Mouse (Mus musculus): ENCODE measurements at regions not wholly inside any gene's neighbourhood (a gene's known extent, or its start where the extent isn't known, plus 50 kb on each side); places are given as distances from the start of the nearest gene placed in this dataset.

DNA sequence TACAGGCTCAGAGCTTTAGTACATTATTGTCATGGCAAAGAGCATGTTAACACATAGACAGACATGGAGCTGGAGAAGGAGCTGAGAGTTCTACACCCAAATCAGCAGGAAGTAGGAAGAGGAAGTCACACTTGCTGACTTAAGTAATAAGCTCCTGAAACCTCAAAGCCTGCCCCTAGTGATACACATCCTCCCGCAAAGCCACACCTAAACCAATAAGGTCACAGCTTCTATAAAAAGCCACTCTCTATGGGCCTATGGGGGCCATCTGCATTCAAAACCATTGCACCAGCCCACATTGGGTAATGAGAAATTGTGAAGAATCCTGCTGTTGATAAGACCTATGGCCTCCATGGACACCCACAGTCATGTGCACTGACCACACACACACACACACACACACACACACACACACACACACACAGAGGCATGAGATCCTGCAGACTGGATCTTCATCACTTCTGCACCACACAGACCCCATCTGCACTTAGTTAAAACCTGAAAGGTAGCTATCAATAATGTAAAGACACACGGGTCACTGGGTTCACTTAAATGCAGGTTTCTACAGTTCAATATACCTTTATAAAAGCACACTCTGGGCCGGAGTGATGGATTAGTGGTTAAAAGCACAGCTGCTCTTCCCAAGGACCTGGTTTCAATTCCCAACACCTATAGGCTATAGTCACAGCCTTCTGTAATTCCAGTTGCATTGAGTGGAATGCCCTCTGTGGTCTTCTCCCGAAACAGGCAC lies 230.0 kb upstream of the Lrig3 start:
- Histone ChIP-seq H3K27me3 (ENCODE audit: control insufficient read depth, insufficient read depth, low read length) (no peaks in the 10 kb centered on the region), H3K36me3 (ENCODE audit: control insufficient read depth, insufficient read depth, low read length) (no peaks in the 10 kb centered on the region), H3K4me3 (ENCODE audit: low read depth, low read length) (no peak overlapping the region), H3K9ac (ENCODE audit: low read length) (no peak overlapping the region), H3K4me1 (replicated peaks; ENCODE audit: control insufficient read depth, insufficient read depth, low read length) (no peaks in the 10 kb centered on the region), H3K9me3 (ENCODE audit: control insufficient read depth, low read length) (no peaks in the 10 kb centered on the region), H3K27ac (ENCODE audit: low read depth, low read length) (no peak overlapping the region), H3K4me2 (ENCODE audit: low read depth, low read length, severe bottlenecking) (no peak overlapping the region)
- no peak for ATAC-seq (replicated peaks; ENCODE audit: low FRiP score)
- DNase-seq (ENCODE audit: low spot score): no peak
- 87% methylated on average over 4 of the region's 4 CpGs for WGBS

- no peaks in the 10 kb centered on the region for H3K27me3 ChIP-seq (ENCODE audit: control insufficient read depth, insufficient read depth, low read length)
- no peak overlapping the region for H3K9ac ChIP-seq (ENCODE audit: low read length)
- no peak overlapping the region for H3K4me2 ChIP-seq (ENCODE audit: low read depth, low read length, severe bottlenecking)
- H3K27ac ChIP-seq (ENCODE audit: low read depth, low read length): no peak overlapping the region
- WGBS: 79% methylated on average over 6 of the region's 6 CpGs
- no peak for ATAC-seq (replicated peaks; ENCODE audit: low FRiP score)
- H3K9me3 ChIP-seq (ENCODE audit: control insufficient read depth, low read length): no peaks in the 10 kb centered on the region
- H3K36me3 ChIP-seq (ENCODE audit: control insufficient read depth, insufficient read depth, low read length): no peaks in the 10 kb centered on the region
- H3K4me3 ChIP-seq (ENCODE audit: low read depth, low read length): no peak overlapping the region
- no peaks in the 10 kb centered on the region for H3K4me1 ChIP-seq (replicated peaks; ENCODE audit: control insufficient read depth, insufficient read depth, low read length)
- DNase-seq (ENCODE audit: low spot score): no peak
These were observed 222.8 kb upstream of the Lrig3 start for GRCm38 (mm10) chr10:125743181-125743580.

DNA sequence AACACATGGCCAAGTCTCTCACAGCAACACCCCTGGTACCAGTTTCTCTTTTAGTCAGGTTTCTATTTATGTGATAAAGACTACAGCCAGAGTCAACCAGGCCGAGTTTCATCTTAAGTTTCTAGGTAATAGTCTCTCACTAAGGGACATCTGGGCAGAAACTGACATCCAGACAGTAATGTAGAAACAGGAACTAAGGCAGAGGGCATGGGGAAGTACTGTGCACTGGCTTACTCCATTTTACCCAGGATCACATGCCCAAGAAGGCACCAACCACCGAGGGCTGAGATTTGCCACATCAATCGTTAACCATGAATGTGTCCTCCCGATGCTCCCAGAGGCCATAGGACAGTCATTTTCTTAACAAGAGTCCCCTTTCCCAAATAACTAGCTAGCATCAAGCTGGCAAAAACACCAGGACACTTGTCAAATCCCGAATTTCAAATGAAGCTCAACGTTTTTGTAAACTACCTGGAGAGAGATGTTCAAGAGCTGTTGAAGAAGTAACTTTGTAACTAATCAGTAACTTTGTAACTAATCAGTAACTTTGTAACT lies 216.9 kb upstream of the Lrig3 start:
- no peaks in the 10 kb centered on the region for H3K4me1 ChIP-seq (replicated peaks; ENCODE audit: control insufficient read depth, insufficient read depth, low read length)
- WGBS: 79% methylated on average over 6 of the region's 6 CpGs
- H3K36me3 ChIP-seq (ENCODE audit: control insufficient read depth, insufficient read depth, low read length): no peaks in the 10 kb centered on the region
- no peak for DNase-seq (ENCODE audit: low spot score)
- no peaks in the 10 kb centered on the region for H3K9me3 ChIP-seq (ENCODE audit: control insufficient read depth, low read length)
- H3K9ac ChIP-seq (ENCODE audit: low read length): no peak overlapping the region
- no peak overlapping the region for H3K4me3 ChIP-seq (ENCODE audit: low read depth, low read length)
- no peaks in the 10 kb centered on the region for H3K27me3 ChIP-seq (ENCODE audit: control insufficient read depth, insufficient read depth, low read length)
- no peak for ATAC-seq (replicated peaks; ENCODE audit: low FRiP score)
- no peak overlapping the region for H3K4me2 ChIP-seq (ENCODE audit: low read depth, low read length, severe bottlenecking)
- no peak overlapping the region for H3K27ac ChIP-seq (ENCODE audit: low read depth, low read length)

- WGBS: 76% methylated on average over 10 of the region's 10 CpGs
- no peaks in the 10 kb centered on the region for H3K36me3 ChIP-seq (ENCODE audit: control insufficient read depth, insufficient read depth, low read length)
- H3K9ac ChIP-seq (ENCODE audit: low read length): no peak overlapping the region
- no peak overlapping the region for H3K4me2 ChIP-seq (ENCODE audit: low read depth, low read length, severe bottlenecking)
- H3K27me3 ChIP-seq (ENCODE audit: control insufficient read depth, insufficient read depth, low read length): no peaks in the 10 kb centered on the region
- no peak overlapping the region for H3K27ac ChIP-seq (ENCODE audit: low read depth, low read length)
- H3K9me3 ChIP-seq (ENCODE audit: control insufficient read depth, low read length): no peaks in the 10 kb centered on the region
- no peak for DNase-seq (ENCODE audit: low spot score)
- ATAC-seq (replicated peaks; ENCODE audit: low FRiP score): no peak
- H3K4me3 ChIP-seq (ENCODE audit: low read depth, low read length): no peak overlapping the region
- no peaks in the 10 kb centered on the region for H3K4me1 ChIP-seq (replicated peaks; ENCODE audit: control insufficient read depth, insufficient read depth, low read length)
These were observed 213.3 kb upstream of the Lrig3 start for GRCm38 (mm10) chr10:125752506-125753218.

DNA sequence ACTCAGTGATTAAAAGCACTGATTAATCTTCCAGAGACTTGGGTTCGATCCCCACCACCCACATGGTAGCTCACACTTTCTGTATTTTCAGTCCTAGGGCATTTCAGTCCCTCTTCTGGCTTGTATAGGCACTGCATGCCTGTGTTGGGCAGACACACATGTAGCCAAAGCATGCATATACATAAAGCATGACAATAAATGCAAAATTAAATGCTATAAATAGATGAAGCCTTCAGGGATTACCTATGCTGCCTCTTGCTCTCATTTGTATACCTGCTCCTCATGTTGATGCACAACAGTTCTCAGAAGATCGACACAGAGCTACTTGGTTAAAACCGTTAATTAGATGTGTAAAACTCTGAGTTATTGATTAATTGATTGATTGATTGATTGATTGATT lies 206.8 kb upstream of the Lrig3 start:
- no peak for ATAC-seq (replicated peaks; ENCODE audit: low FRiP score)
- Histone ChIP-seq H3K27ac (ENCODE audit: low read depth, low read length) (no peak overlapping the region), H3K4me2 (ENCODE audit: low read depth, low read length, severe bottlenecking) (no peak overlapping the region), H3K9ac (ENCODE audit: low read length) (no peak overlapping the region), H3K9me3 (ENCODE audit: control insufficient read depth, low read length) (peaks cover 5% of the 10 kb centered on the region; the same call in 1 of the 2 replicates), H3K36me3 (ENCODE audit: control insufficient read depth, insufficient read depth, low read length) (no peaks in the 10 kb centered on the region), H3K4me1 (replicated peaks; ENCODE audit: control insufficient read depth, insufficient read depth, low read length) (0 out of 2 replicates have a peak, but pooled peaks cover 3% of the 10 kb centered on the region), H3K4me3 (ENCODE audit: low read depth, low read length) (no peak overlapping the region), H3K27me3 (ENCODE audit: control insufficient read depth, insufficient read depth, low read length) (no peaks in the 10 kb centered on the region)
- 95% methylated on average over 3 of the region's 3 CpGs for WGBS
- no peak for DNase-seq (ENCODE audit: low spot score)

DNA sequence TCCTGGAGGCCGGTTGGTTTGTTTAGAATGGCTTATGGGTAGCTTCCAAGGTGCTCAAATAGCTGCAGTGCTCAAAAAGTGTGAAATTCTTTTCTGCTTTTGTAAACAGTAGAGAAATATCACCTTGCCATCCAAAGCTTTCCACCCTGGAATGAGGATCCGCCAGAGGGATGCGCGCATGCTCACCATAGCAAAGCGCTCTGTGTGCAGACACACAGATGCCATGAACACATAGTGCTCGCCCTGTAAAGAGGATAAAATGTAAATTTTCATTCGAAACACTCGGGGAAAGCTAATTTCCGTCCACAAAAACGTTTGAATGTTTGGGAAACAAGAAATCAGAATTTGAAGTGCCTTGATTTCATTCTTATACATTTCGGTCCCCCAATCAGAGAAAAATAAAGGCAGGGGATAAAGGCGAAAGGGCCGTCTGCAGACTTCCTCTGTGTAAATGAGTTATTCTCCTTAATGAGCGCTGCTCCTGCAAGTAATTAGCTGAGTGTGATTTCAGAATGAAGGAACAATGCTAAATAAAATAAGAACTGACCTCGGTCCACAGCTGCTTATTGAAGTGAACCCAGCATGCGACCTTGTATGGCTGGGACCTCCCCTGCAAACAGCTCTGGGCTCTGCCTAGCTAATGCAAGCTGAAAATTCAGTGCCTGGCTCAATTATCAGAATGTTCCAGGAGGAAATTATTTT lies 203.4 kb upstream of the Lrig3 start:
- whole genome bisulfite sequencing: 51% methylated on average over 16 of the region's 16 CpGs
- Histone ChIP-seq H3K4me1 (replicated peaks; ENCODE audit: control insufficient read depth, insufficient read depth, low read length) (0 out of 2 replicates have a peak, but pooled peaks cover 3% of the 10 kb centered on the region), H3K9me3 (ENCODE audit: control insufficient read depth, low read length) (peaks cover 5% of the 10 kb centered on the region; the same call in 1 of the 2 replicates), H3K36me3 (ENCODE audit: control insufficient read depth, insufficient read depth, low read length) (no peaks in the 10 kb centered on the region), H3K27ac (ENCODE audit: low read depth, low read length) (no peak overlapping the region), H3K9ac (ENCODE audit: low read length) (no peak overlapping the region), H3K4me3 (ENCODE audit: low read depth, low read length) (no peak overlapping the region), H3K27me3 (ENCODE audit: control insufficient read depth, insufficient read depth, low read length) (no peaks in the 10 kb centered on the region), H3K4me2 (ENCODE audit: low read depth, low read length, severe bottlenecking) (no peak overlapping the region)
- ATAC-seq (replicated peaks; ENCODE audit: low FRiP score) (peak; percentile 82), DNase-seq (ENCODE audit: low spot score) (no peak)

DNA sequence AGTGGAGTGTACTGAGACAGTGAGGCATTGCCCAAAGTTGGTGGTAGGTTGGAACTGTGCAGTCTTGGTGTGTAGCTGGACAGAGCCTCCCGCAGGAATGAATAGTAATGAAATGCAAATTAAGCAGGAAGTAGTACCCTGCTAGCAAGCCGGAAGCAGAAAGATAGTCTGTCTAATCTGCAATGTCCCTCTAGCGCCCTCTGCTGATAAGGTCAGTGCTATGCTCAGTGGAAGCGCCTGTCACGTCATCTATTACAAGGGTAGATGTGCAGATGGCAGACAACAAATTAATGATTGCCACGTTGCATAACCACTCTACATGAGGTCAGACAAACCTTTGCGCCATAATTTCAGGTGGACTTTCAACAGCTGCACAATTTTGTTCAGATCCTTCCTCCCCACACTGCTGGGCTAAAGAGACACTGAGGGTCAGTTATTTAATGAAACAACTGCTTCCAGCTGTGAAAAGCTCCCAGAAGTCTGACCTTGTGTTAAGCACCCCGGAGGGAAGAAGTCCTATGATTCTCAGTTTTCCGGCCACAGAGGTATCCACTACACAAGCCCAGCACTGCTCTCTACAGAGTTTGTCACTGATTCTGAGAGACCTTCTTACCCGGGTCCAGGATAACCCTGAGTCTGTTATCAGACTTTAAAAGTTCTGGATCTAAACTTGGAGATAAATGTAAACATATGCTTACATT lies 201.4 kb upstream of the Lrig3 start:
- no peak overlapping the region for H3K4me3 ChIP-seq (ENCODE audit: low read depth, low read length)
- WGBS: 56% methylated on average over 10 of the region's 10 CpGs
- H3K9me3 ChIP-seq (ENCODE audit: control insufficient read depth, low read length): peaks cover 5% of the 10 kb centered on the region; the same call in 1 of the 2 replicates
- DNase-seq (ENCODE audit: low spot score): peak; percentile 61
- H3K36me3 ChIP-seq (ENCODE audit: control insufficient read depth, insufficient read depth, low read length): no peaks in the 10 kb centered on the region
- H3K9ac ChIP-seq (ENCODE audit: low read length): no peak overlapping the region
- ATAC-seq (replicated peaks; ENCODE audit: low FRiP score): no peak; the same call in 1 of the 2 replicates
- no peaks in the 10 kb centered on the region for H3K27me3 ChIP-seq (ENCODE audit: control insufficient read depth, insufficient read depth, low read length)
- H3K4me2 ChIP-seq (ENCODE audit: low read depth, low read length, severe bottlenecking): no peak overlapping the region
- H3K4me1 ChIP-seq (replicated peaks; ENCODE audit: control insufficient read depth, insufficient read depth, low read length): 0 out of 2 replicates have a peak, but pooled peaks cover 3% of the 10 kb centered on the region
- no peak overlapping the region for H3K27ac ChIP-seq (ENCODE audit: low read depth, low read length)

Data from forebrain, embryonic 11.5 days (tissue).